Mouse (Mus musculus) stomach, embryonic 16.5 days (tissue): Measurements from ENCODE around the gene Vti1a. TPM values are rescaled to one million over a fixed set of nuclear protein-coding genes. Genes with fewer than 3 reads are reported as not detected.
A peak's percentile ranks its signal among the peaks of the same experiment; 100 is the strongest.

ENCODE experiments used
- ATAC-seq: fragments of 200-750 bp; cut with Nextera tagmentation; 2 replicates; pipeline ENCODE4 v1.8.0; 2017; ENCODE audit warnings: moderate number of reproducible peaks, moderate TSS enrichment; ENCODE audit not compliant: insufficient read depth, low FRiP score
- H3K27ac ChIP-seq: fragments of 300-500 bp; sonication (generic); 2 replicates; pipeline ENCODE4 v1.5.1; 2014; ENCODE audit warnings: low read length
- H3K27me3 ChIP-seq: fragments of 300-500 bp; sonication (generic); 2 replicates; pipeline ENCODE4 v1.6.1; 2014; ENCODE audit warnings: low read length, control low read depth, mixed read lengths; ENCODE audit not compliant: control insufficient read depth, insufficient read depth
- H3K36me3 ChIP-seq: fragments of 300-500 bp; sonication (generic); 2 replicates; pipeline ENCODE4 v1.6.1; 2014; ENCODE audit warnings: low read length; ENCODE audit not compliant: control insufficient read depth, insufficient read depth
- H3K4me1 ChIP-seq: fragments of 300-500 bp; sonication (generic); 2 replicates; pipeline ENCODE4 v1.6.1; 2014; ENCODE audit warnings: low read length, control low read depth, mixed read lengths; ENCODE audit not compliant: control insufficient read depth, insufficient read depth
- H3K4me2 ChIP-seq: fragments of 300-500 bp; sonication (generic); 2 replicates; pipeline ENCODE4 v1.6.1; 2014; ENCODE audit warnings: low read depth, low read length, mixed read lengths
- H3K4me3 ChIP-seq: fragments of 300-500 bp; sonication (generic); replicated peaks from 2 replicates; pipeline ENCODE4 v1.5.1; 2014; ENCODE audit warnings: mild to moderate bottlenecking, low read length
- H3K9ac ChIP-seq: fragments of 300-500 bp; sonication (generic); 2 replicates; pipeline ENCODE4 v1.6.1; 2014; ENCODE audit warnings: low read length
- H3K9me3 ChIP-seq: fragments of 300-500 bp; sonication (generic); replicated peaks from 2 replicates; pipeline ENCODE4 v1.6.1; 2016; ENCODE audit warnings: low read length, control low read depth; ENCODE audit not compliant: control insufficient read depth
- WGBS: fragments of 180-500 bp; shearing (Covaris S2); extraction: QIAGEN DNeasy Blood & Tissue Kit; methylation state at CpG from one replicate; pipeline ENCODE4 v1.1.7; 2014; 5-methylcytosine and 5-hydroxymethylcytosine counted together
- polyA plus RNA-seq: library from polyadenylated mRNA; unstranded; fragments of >200 nt; fragmentation: Nextera tagmentation; extraction: Ambion mirVana; gene quantifications from 2 replicates; pipeline ENCODE4 v1.2.1, GENCODE M21; 2015

Gene Vti1a
- polyA plus RNA-seq, 1 experiment from 2014 or later: 26.1 TPM

DNA sequence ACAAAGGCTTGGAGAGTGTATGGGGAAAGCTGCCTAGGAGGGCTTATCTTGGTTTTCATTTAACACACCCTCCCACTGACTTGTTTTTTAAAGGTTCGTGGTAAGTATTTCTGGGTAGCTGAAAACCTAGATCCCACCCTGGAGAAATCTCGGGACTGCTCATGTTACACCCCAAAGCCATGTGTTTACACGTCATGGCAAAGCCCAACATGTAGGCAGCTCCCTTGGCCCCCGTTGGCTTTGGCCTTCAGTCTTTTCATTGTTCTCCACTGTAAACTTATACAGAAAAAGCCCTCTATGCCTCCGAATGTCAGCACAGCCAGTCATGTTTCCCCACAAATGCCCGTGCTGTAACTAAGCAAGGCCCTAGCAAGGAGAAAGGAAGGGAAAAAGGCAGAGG lies 283.0 kb downstream of the Vti1a start:
- H3K4me3 ChIP-seq: no peak overlapping the region
- H3K27me3 ChIP-seq: no peaks in the 10 kb centered on the region
- H3K4me1 ChIP-seq: peaks cover 33% of the 10 kb centered on the region
- 34% methylated on average over 6 of the region's 6 CpGs for WGBS
- no peak for ATAC-seq
- H3K27ac ChIP-seq: peak overlapping the region; percentile 16; the same call in 1 of the 2 replicates
- no peaks in the 10 kb centered on the region for H3K9me3 ChIP-seq
- H3K36me3 ChIP-seq: no peaks in the 10 kb centered on the region
- no peak overlapping the region; the same call in 1 of the 2 replicates for H3K9ac ChIP-seq
- H3K4me2 ChIP-seq: no peak overlapping the region

DNA sequence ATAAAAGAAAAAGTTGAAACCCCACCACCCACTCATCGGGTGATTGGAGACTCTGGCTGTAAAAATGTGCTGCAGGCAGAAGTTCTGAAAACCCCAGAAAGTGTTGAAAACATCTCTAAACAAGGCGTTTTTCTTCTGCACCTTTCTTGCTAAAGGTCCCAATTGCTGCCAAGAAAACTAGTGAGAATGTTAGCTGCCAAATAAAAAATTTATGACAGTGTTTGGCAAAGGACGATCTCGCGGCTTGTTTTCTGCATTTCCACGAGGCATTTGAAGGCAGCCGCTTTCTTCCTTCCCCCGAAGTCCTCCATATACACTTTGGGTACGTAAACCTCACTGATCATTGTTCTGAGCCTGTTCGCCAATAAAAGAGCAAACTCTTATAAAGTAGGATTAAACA lies 291.6 kb downstream of the Vti1a start:
- Histone ChIP-seq H3K4me2 (no peak overlapping the region), H3K9ac (no peak overlapping the region), H3K36me3 (no peaks in the 10 kb centered on the region), H3K27ac (no peak overlapping the region), H3K4me3 (no peak overlapping the region), H3K4me1 (peaks cover 8% of the 10 kb centered on the region), H3K9me3 (no peaks in the 10 kb centered on the region), H3K27me3 (no peaks in the 10 kb centered on the region)
- 65% methylated on average over 10 of the region's 10 CpGs for WGBS
- ATAC-seq: no peak

- Histone ChIP-seq H3K4me1 (peaks cover 8% of the 10 kb centered on the region), H3K9ac (no peak overlapping the region), H3K36me3 (no peaks in the 10 kb centered on the region), H3K27ac (no peak overlapping the region), H3K4me3 (no peak overlapping the region), H3K9me3 (no peaks in the 10 kb centered on the region), H3K4me2 (no peak overlapping the region), H3K27me3 (no peaks in the 10 kb centered on the region)
- ATAC-seq: no peak
- 81% methylated on average over 14 of the region's 14 CpGs for WGBS
Measured at GRCm38 (mm10) chr19:55608858-55609375, 292.8 kb downstream of the Vti1a start.

- no peaks in the 10 kb centered on the region for H3K36me3 ChIP-seq
- no peak overlapping the region for H3K4me2 ChIP-seq
- H3K4me3 ChIP-seq: no peak overlapping the region
- H3K27ac ChIP-seq: no peak overlapping the region
- WGBS: 69% methylated on average over 3 of the region's 3 CpGs
- H3K27me3 ChIP-seq: no peaks in the 10 kb centered on the region
- H3K9ac ChIP-seq: no peak overlapping the region
- no peak for ATAC-seq
- no peaks in the 10 kb centered on the region for H3K9me3 ChIP-seq
- peaks cover 8% of the 10 kb centered on the region for H3K4me1 ChIP-seq
Measured at GRCm38 (mm10) chr19:55609806-55610205, 293.7 kb downstream of the Vti1a start.

- H3K9me3 ChIP-seq: no peaks in the 10 kb centered on the region
- no peak overlapping the region for H3K27ac ChIP-seq
- no peak overlapping the region for H3K9ac ChIP-seq
- ATAC-seq: no peak
- no peak overlapping the region for H3K4me3 ChIP-seq
- H3K4me2 ChIP-seq: no peak overlapping the region
- H3K36me3 ChIP-seq: no peaks in the 10 kb centered on the region
- 67% methylated on average over 5 of the region's 5 CpGs for WGBS
- H3K27me3 ChIP-seq: no peaks in the 10 kb centered on the region
- peaks cover 10% of the 10 kb centered on the region for H3K4me1 ChIP-seq
Measured at GRCm38 (mm10) chr19:55615743-55616142, 299.6 kb downstream of the Vti1a start.

DNA sequence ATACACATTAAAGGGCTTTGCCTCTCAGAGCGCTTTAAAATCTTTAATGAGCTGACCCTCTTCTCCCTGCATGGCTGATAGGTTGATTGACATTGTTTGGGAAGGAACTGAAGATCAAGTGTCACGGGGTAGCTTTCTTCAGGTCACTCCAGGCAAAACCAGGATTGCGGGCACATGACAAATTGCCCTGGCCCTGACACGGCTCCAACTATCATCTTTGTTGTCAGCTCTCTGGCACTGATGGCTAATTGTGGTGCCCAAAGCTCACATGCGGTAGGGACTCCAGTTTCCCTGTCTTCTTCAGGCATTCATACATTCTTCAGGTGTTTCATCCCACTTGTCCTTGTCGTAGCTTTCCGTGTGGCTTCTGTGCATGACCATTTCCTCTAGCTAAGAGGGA lies 300.2 kb downstream of the Vti1a start:
- Histone ChIP-seq H3K4me2 (no peak overlapping the region), H3K36me3 (no peaks in the 10 kb centered on the region), H3K27me3 (no peaks in the 10 kb centered on the region), H3K27ac (no peak overlapping the region), H3K4me3 (no peak overlapping the region), H3K9ac (no peak overlapping the region), H3K4me1 (peaks cover 15% of the 10 kb centered on the region), H3K9me3 (no peaks in the 10 kb centered on the region)
- WGBS: 71% methylated on average over 7 of the region's 7 CpGs
- no peak for ATAC-seq

- Histone ChIP-seq H3K9ac (no peak overlapping the region), H3K27me3 (no peaks in the 10 kb centered on the region), H3K4me1 (peaks cover 22% of the 10 kb centered on the region), H3K9me3 (no peaks in the 10 kb centered on the region), H3K4me3 (no peak overlapping the region), H3K36me3 (no peaks in the 10 kb centered on the region), H3K4me2 (no peak overlapping the region), H3K27ac (no peak overlapping the region)
- WGBS: 64% methylated on average over 8 of the region's 8 CpGs
- ATAC-seq: no peak
Measured at GRCm38 (mm10) chr19:55616937-55617336, 300.8 kb downstream of the Vti1a start.

- no peaks in the 10 kb centered on the region for H3K27me3 ChIP-seq
- H3K4me1 ChIP-seq: peaks cover 30% of the 10 kb centered on the region
- ATAC-seq: no peak
- no peaks in the 10 kb centered on the region for H3K9me3 ChIP-seq
- H3K9ac ChIP-seq: no peak overlapping the region
- H3K27ac ChIP-seq: no peak overlapping the region
- no peak overlapping the region for H3K4me2 ChIP-seq
- H3K4me3 ChIP-seq: no peak overlapping the region
- 88% methylated on average over 7 of the region's 7 CpGs for WGBS
- no peaks in the 10 kb centered on the region for H3K36me3 ChIP-seq
Measured at GRCm38 (mm10) chr19:55618546-55618945, 302.5 kb downstream of the Vti1a start.

DNA sequence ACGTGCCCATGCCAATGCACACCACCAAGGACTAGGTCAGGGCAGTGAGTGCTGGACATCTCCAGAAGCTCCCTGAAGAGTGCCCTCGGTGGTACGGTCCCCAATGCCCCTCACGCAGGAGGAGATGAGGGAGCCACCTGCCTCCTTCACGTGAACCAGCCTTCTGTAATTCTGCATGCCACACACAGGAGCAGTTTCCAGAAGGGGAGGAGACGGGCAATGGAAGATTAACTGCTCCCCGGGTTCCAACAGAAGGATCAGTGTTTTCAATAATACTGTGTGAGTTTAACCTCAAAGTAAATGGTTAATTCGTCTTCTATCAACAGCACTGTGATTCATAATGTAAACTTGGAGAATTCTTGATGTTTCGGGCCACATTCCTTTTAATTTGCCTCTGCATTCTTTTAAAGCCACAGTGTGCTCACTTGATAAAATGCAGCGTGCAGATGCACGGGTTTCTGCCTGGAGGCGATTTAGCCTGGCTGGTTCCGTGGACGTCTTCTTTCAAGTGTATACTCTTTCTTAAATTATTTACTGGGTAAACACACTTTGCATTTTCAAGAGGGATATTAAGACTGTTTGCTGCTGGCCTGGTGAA lies 304.4 kb downstream of the Vti1a start:
- Histone ChIP-seq H3K4me2 (peak overlapping the region; percentile 37; the same call in 1 of the 2 replicates), H3K4me1 (peaks cover 30% of the 10 kb centered on the region), H3K9me3 (no peaks in the 10 kb centered on the region), H3K27me3 (no peaks in the 10 kb centered on the region), H3K36me3 (no peaks in the 10 kb centered on the region), H3K9ac (0 out of 2 replicates have a peak overlapping the region, but pooled peaks have one; percentile 8), H3K4me3 (no peak overlapping the region), H3K27ac (peak overlapping the region; percentile 1)
- ATAC-seq: peak; percentile 35; the same call in 1 of the 2 replicates
- WGBS: 15% methylated on average over 14 of the region's 14 CpGs
